Mouse (Mus musculus) right cerebral cortex, adult 2 months (tissue): ENCODE measurements around the gene Gm10135.
"Not testable (repeated sequence)": the region's sequence is repeated elsewhere in the genome, so short reads cannot be mapped to it uniquely, and the experiment has no call there.

Experiments used
- DNase-seq, 2 experiments: peaks; one replicate each; pipeline ENCODE4 v3.0.0; 2021 to 2022; ENCODE audit warnings: low spot score in 2 of 2

The Gm10135 gene

GRCm38 (mm10) chr5:72974602-72975001 is at the start of gene Gm10135:
Gene Gm10135, minus strand, starts transcription at chr5:72974702.
- DNase-seq, result no peak

GRCm38 (mm10) chr5:73023801-73024200 is 49.3 kb upstream of the Gm10135 start:
- no peak for DNase-seq

GRCm38 (mm10) chr5:73014745-73015144 is 40.2 kb upstream of the Gm10135 start:
- no peak for DNase-seq

- not testable (repeated sequence) for DNase-seq
Observed at GRCm38 (mm10) chr5:73013611-73014287, 39.2 kb upstream of the Gm10135 start.

- not testable (repeated sequence) for DNase-seq
Observed at GRCm38 (mm10) chr5:73012884-73013610, 38.5 kb upstream of the Gm10135 start.

GRCm38 (mm10) chr5:73011806-73012205 is 37.3 kb upstream of the Gm10135 start:
- not testable (repeated sequence) for DNase-seq

- DNase-seq, result not testable (repeated sequence)
Observed at GRCm38 (mm10) chr5:73008230-73008629, 33.7 kb upstream of the Gm10135 start.

GRCm38 (mm10) chr5:73007582-73007959 is 33.1 kb upstream of the Gm10135 start:
- DNase-seq, result no peak

- DNase-seq, result no peak
Observed at GRCm38 (mm10) chr5:73006784-73007581, 32.5 kb upstream of the Gm10135 start, which contains the start of gene Slc10a4. Gene Slc10a4, plus strand, starts transcription at chr5:73006883.

- no peak for DNase-seq
Observed at GRCm38 (mm10) chr5:73004046-73004445, 29.5 kb upstream of the Gm10135 start.

- not testable (repeated sequence) for DNase-seq
Observed at GRCm38 (mm10) chr5:72998546-72998945, 24.0 kb upstream of the Gm10135 start.

- DNase-seq, result no peak
Observed at GRCm38 (mm10) chr5:72995379-72995778, 20.9 kb upstream of the Gm10135 start.

GRCm38 (mm10) chr5:72994928-72995327 is 20.4 kb upstream of the Gm10135 start:
- DNase-seq, result no peak

GRCm38 (mm10) chr5:72994424-72994823 is 19.9 kb upstream of the Gm10135 start:
- no peak for DNase-seq

GRCm38 (mm10) chr5:72992474-72992873 is 18.0 kb upstream of the Gm10135 start:
- no peak for DNase-seq

GRCm38 (mm10) chr5:72989756-72990155 is 15.3 kb upstream of the Gm10135 start:
- DNase-seq, result no peak

GRCm38 (mm10) chr5:72987786-72988185 is 13.3 kb upstream of the Gm10135 start:
- no peak for DNase-seq

- DNase-seq, result peak; percentile 24 to 29
Observed at GRCm38 (mm10) chr5:72984091-72984490, 9.6 kb upstream of the Gm10135 start.

GRCm38 (mm10) chr5:72976539-72976938 is 2.0 kb upstream of the Gm10135 start:
- DNase-seq, result no peak

GRCm38 (mm10) chr5:72975996-72976395 is 1.5 kb upstream of the Gm10135 start:
- no peak for DNase-seq

- no peak for DNase-seq
Observed at GRCm38 (mm10) chr5:72972934-72973333, 1.6 kb downstream of the Gm10135 start.

- no peak for DNase-seq
Observed at GRCm38 (mm10) chr5:72972435-72972834, 2.1 kb downstream of the Gm10135 start.
